9 mouse cellular contexts compared by ENCODE assay signal in the genomic region with DNA sequence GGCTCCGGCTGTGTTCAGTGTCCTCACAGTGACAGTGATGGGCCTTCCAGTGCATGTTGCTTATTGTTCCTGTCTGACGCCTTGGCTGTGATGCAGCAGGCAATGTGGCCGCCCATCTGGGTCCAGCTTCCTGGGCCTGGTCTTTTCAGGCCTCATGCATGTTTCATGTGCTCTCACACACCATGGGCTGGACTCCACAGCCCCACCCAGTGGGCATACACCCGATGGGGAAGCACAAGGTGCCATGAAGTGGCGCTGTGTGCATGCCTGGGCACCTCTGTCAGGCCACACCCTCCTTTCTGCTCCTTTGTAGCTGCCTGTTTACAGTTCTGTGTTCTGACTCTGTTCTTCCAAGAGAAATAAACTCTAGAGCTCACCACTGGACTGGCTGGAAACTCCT. TPM values are rescaled to one million over a fixed set of nuclear protein-coding genes. Genes with fewer than 3 reads are reported as not detected.
DNase-seq lines count a peak whose midpoint lies in the region; ATAC-seq and TF ChIP-seq lines count a peak whose summit lies in the region.
"Had no signal": no experiment of that assay in that cellular context is flagged by ENCODE, and none has a peak within 500 bp of the region (broad histone marks: within the 10 kb centered on the region; RNA-seq: fewer than 3 reads in every experiment).

No protein-coding gene starts in this region.

- no peak for ATAC-seq in kidney, embryonic 14.5 days (ENCODE audit: low FRiP score, low TSS enrichment)
- no peak for ATAC-seq in hindbrain, postnatal 0 days
- ATAC-seq: activated CD4-positive, CD25-positive, alpha-beta regulatory T cell, adult 4 months had no signal

- H3K4me2 ChIP-seq in kidney, embryonic 14.5 days (replicated peaks; ENCODE audit: low read depth, low read length), result no peak overlapping the region
- H3K4me2 ChIP-seq in hindbrain, postnatal 0 days (ENCODE audit: low read depth, low read length), result no peak overlapping the region

- H3K9me3 ChIP-seq in kidney, embryonic 14.5 days (ENCODE audit: control insufficient read depth, low read length), result no peaks in the 10 kb centered on the region
- no peaks in the 10 kb centered on the region for H3K9me3 ChIP-seq in hindbrain, postnatal 0 days (ENCODE audit: low read length)

- no peaks in the 10 kb centered on the region for H3K4me1 ChIP-seq in kidney, embryonic 14.5 days (ENCODE audit: control insufficient read depth, insufficient read depth, low read length)
- no peaks in the 10 kb centered on the region for H3K4me1 ChIP-seq in hindbrain, postnatal 0 days (ENCODE audit: insufficient read depth, low read length)
- H3K4me1 ChIP-seq in small intestine, adult 2 months (ENCODE audit: control insufficient read depth, insufficient read depth, insufficient read length, low read length), result 0 out of 2 replicates have a peak, but pooled peaks cover 6% of the 10 kb centered on the region

- no peak overlapping the region for H3K9ac ChIP-seq in kidney, embryonic 14.5 days (ENCODE audit: low read depth, low read length)
- no peak overlapping the region for H3K9ac ChIP-seq in hindbrain, postnatal 0 days (replicated peaks; ENCODE audit: low read length)

- H3K27me3 ChIP-seq in kidney, embryonic 14.5 days (ENCODE audit: control insufficient read depth, insufficient read depth, low read length), result no peaks in the 10 kb centered on the region
- no peaks in the 10 kb centered on the region for H3K27me3 ChIP-seq in hindbrain, postnatal 0 days (ENCODE audit: insufficient read depth, low read length)
- no peaks in the 10 kb centered on the region for H3K27me3 ChIP-seq in small intestine, adult 2 months (ENCODE audit: control insufficient read depth, insufficient read depth, low read length)

- no peak overlapping the region for H3K4me3 ChIP-seq in kidney, embryonic 14.5 days (ENCODE audit: low read length)
- no peak overlapping the region for H3K4me3 ChIP-seq in hindbrain, postnatal 0 days (ENCODE audit: low read length)
- no peak overlapping the region for H3K4me3 ChIP-seq in small intestine, adult 2 months (ENCODE audit: low read depth, low read length)

- no peak overlapping the region for H3K27ac ChIP-seq in kidney, embryonic 14.5 days (ENCODE audit: low read depth, low read length)
- no peak overlapping the region; the same call in 1 of the 2 replicates for H3K27ac ChIP-seq in hindbrain, postnatal 0 days
- no peak overlapping the region for H3K27ac ChIP-seq in small intestine, adult 2 months (ENCODE audit: insufficient read depth, low read depth, low read length)

- TF ChIP-seq CTCF in hindbrain, postnatal 0 days (IDR thresholded peaks at IDR 0.05; ENCODE audit: low read depth), result peak; percentile 63
- TF ChIP-seq CTCF in small intestine, adult 2 months (IDR thresholded peaks at IDR 0.05; ENCODE audit: extremely low read depth, insufficient read length, insufficient replicate concordance, low read depth, low read length), result peak; percentile 22; the same call in 1 of the 2 replicates

- DNase-seq in kidney, adult 18-20 months, result peak; percentile 28
- DNase-seq in MN1 (ENCODE audit: low spot score), result peak; percentile 25
- DNase-seq in hindbrain, postnatal 0 days (ENCODE audit: low spot score), result peak; percentile 50
- DNase-seq in gastrocnemius, postnatal 10 days, result no peak
- no peak for DNase-seq in layer of hippocampus, adult 8-10 months (ENCODE audit: low spot score in 2 of 2)
- no peak for DNase-seq in left cerebral cortex, adult 9 months (ENCODE audit: low spot score in 2 of 2)

- no peak for TF ChIP-seq POLR2A in small intestine, adult 2 months (IDR thresholded peaks at IDR 0.05; ENCODE audit: low read depth, low read length)

- 80% methylated on average over 5 of the region's 5 CpGs for WGBS in kidney, embryonic 14.5 days
- 45% methylated on average over 5 of the region's 5 CpGs for WGBS in hindbrain, postnatal 0 days
- WGBS in small intestine, adult 2 months, result 63% methylated on average over 5 of the region's 5 CpGs

- peaks cover 61% of the 10 kb centered on the region for H3K36me3 ChIP-seq in kidney, embryonic 14.5 days (ENCODE audit: control insufficient read depth, insufficient read depth, low read length)
- H3K36me3 ChIP-seq in hindbrain, postnatal 0 days (ENCODE audit: insufficient read depth, low read length), result peaks cover 28% of the 10 kb centered on the region
- 0 out of 2 replicates have a peak, but pooled peaks cover 1% of the 10 kb centered on the region for H3K36me3 ChIP-seq in small intestine, adult 2 months (ENCODE audit: control insufficient read depth, insufficient read depth, low read length)

RNA-seq across cellular contexts. Expression of gene Hgfac, which starts 8.2 kb away (rescaled TPM):
- 0.76 and 0.96 TPM in 2 replicates for polyA plus RNA-seq in kidney, embryonic 14.5 days (2014; fragmentation: Nextera tagmentation; extraction: Ambion mirVana)
- 0.78 and 1.4 TPM in 2 replicates for total RNA-seq in hindbrain, postnatal 0 days (2014; rRNA removed)
- polyA plus RNA-seq in hindbrain, postnatal 0 days (2015; fragmentation: Nextera tagmentation; extraction: Ambion mirVana), result not detected in 2 replicates
- polyA plus RNA-seq in small intestine, adult 2 months (2012; rRNA removed), result 75.0 and 118 TPM in 2 replicates
- 1 to 10 TPM in 1 of 2 experiments, under 1 TPM in 1; 0.40 to 1.1 TPM for total RNA-seq in gastrocnemius, postnatal 10 days (2021)
- total RNA-seq in layer of hippocampus, adult 8-10 months (2022), result 1 to 10 TPM in 2 of 4 experiments, under 1 TPM in 2; 0.57 to 1.2 (median 0.90) TPM

RNA-seq across cellular contexts. Expression of gene Dok7, which starts 23.5 kb away (rescaled TPM):
- polyA plus RNA-seq in kidney, embryonic 14.5 days (2014; fragmentation: Nextera tagmentation; extraction: Ambion mirVana), result 0.35 and 0.37 TPM in 2 replicates
- total RNA-seq in hindbrain, postnatal 0 days (2014; rRNA removed), result 24.5 and 26.9 TPM in 2 replicates
- 10.9 and 11.6 TPM in 2 replicates for polyA plus RNA-seq in hindbrain, postnatal 0 days (2015; fragmentation: Nextera tagmentation; extraction: Ambion mirVana)
- polyA plus RNA-seq in small intestine, adult 2 months (2012; rRNA removed), result 1.1 and 2.2 TPM in 2 replicates
- 10 to 100 TPM; 25.8 to 30.4 TPM for total RNA-seq in gastrocnemius, postnatal 10 days (2021)
- total RNA-seq in layer of hippocampus, adult 8-10 months (2022), result 10 to 100 TPM; 15.9 to 23.8 (median 17.4) TPM
- polyA plus RNA-seq: activated CD4-positive, CD25-positive, alpha-beta regulatory T cell, adult 4 months had no signal

Comparison
In these comparisons a context has a peak if more than half of its experiments do, and no peak if none do; other contexts are left out.
1. DNase-seq: peak in kidney, adult 18-20 months (single experiment), MN1 (single experiment) and hindbrain, postnatal 0 days (single experiment); none in gastrocnemius, postnatal 10 days (single experiment), layer of hippocampus, adult 8-10 months (0 of 2) and left cerebral cortex, adult 9 months (0 of 2).